Mouse (Mus musculus) cerebellum, adult 2 months (tissue): Measurements from ENCODE around the gene Has3. TPM values are rescaled to one million over a fixed set of nuclear protein-coding genes. Genes with fewer than 3 reads are reported as not detected.

Experiments used
- DNase-seq, 2 experiments: peaks; one replicate each; pipeline ENCODE4 v3.0.0; 2021
- H3K27ac ChIP-seq: fragments of 200-500 bp; 2 replicates; pipeline ENCODE4 v1.5.1; 2012; ENCODE audit warnings: low read length, control low read depth, inconsistent platforms; ENCODE audit not compliant: insufficient read depth
- H3K27me3 ChIP-seq: fragments of 200-500 bp; 2 replicates; pipeline ENCODE4 v1.6.1; 2012; ENCODE audit warnings: inconsistent platforms, mild to moderate bottlenecking, low read length, moderate library complexity; ENCODE audit not compliant: control insufficient read depth, insufficient read depth
- H3K4me1 ChIP-seq: fragments of 200-500 bp; 2 replicates; pipeline ENCODE4 v1.6.1; 2011; ENCODE audit warnings: low read length; ENCODE audit not compliant: control insufficient read depth, insufficient read depth
- H3K4me3 ChIP-seq: fragments of 200-500 bp; replicated peaks from 2 replicates; pipeline ENCODE3; 2011; ENCODE audit warnings: mild to moderate bottlenecking, low read depth, low read length, control low read depth; ENCODE audit not compliant: insufficient read depth
- CTCF ChIP-seq: fragments of 200-500 bp; IDR thresholded peaks from 2 replicates; pipeline ENCODE4 v1.5.1; 2011; ENCODE audit warnings: low read depth, mild to moderate bottlenecking, control low read depth, low read length, moderate library complexity, borderline replicate concordance; ENCODE audit not compliant: insufficient read depth
- POLR2A ChIP-seq: fragments of 200-500 bp; IDR thresholded peaks from 2 replicates; pipeline ENCODE4 v1.6.1; 2011; ENCODE audit warnings: low read length, control low read depth, borderline replicate concordance; ENCODE audit not compliant: insufficient read depth
- WGBS: fragments of 180-500 bp; shearing (Covaris S2); methylation state at CpG from one replicate; pipeline ENCODE4 v1.1.7; 2018; 5-methylcytosine and 5-hydroxymethylcytosine counted together
- polyA plus RNA-seq: library from polyadenylated mRNA; depleted of rRNA; stranded (reverse); fragments of >200 nt; gene quantifications from 2 replicates; pipeline ENCODE4 v1.2.3, GENCODE M21; 2012

Gene Has3
- polyA plus RNA-seq, 1 experiment = 1.7 TPM

- Histone ChIP-seq H3K4me1 (peaks cover 5% of the 10 kb centered on the region; the same call in 1 of the 2 replicates), H3K4me3 (peak overlapping the region; percentile 87), H3K27ac (peak overlapping the region; percentile 77; the same call in 1 of the 2 replicates), H3K27me3 (no peaks in the 10 kb centered on the region)
- WGBS = under 1% methylated on average over 54 of the region's 57 CpGs
- DNase-seq = no peak
- TF ChIP-seq CTCF = no peak
- TF ChIP-seq POLR2A = no peak
Measured at GRCm38 (mm10) chr8:106892806-106893451, 22.9 kb downstream of the Has3 start.

GRCm38 (mm10) chr8:106893481-106894156, 23.6 kb downstream of the Has3 start, which contains the start of gene Utp4:
Gene Utp4 (plus strand): TSS chr8:106893636.
- peak; percentile 88 for DNase-seq
- peak within 1 kb of the TSS; percentile 77; the same call in 1 of the 2 replicates for H3K27ac ChIP-seq
- WGBS = 1% methylated on average over 63 of the region's 63 CpGs
- TF ChIP-seq CTCF (no peak), POLR2A (peak; percentile 71)
- H3K27me3 ChIP-seq = no peaks in the 10 kb centered on the region
- H3K4me1 ChIP-seq = peaks cover 5% of the 10 kb centered on the region; the same call in 1 of the 2 replicates
- peak within 1 kb of the TSS; percentile 87 for H3K4me3 ChIP-seq

- no peak overlapping the region for H3K27ac ChIP-seq
- peaks cover under 1% of the 10 kb centered on the region; the same call in 1 of the 2 replicates for H3K4me1 ChIP-seq
- H3K4me3 ChIP-seq = no peak overlapping the region
- TF ChIP-seq POLR2A (no peak), CTCF (no peak)
- 78% methylated on average over 5 of the region's 5 CpGs for WGBS
- H3K27me3 ChIP-seq = no peaks in the 10 kb centered on the region
- no peak for DNase-seq
Measured at GRCm38 (mm10) chr8:106899473-106899872, 29.4 kb downstream of the Has3 start.

GRCm38 (mm10) chr8:106905727-106906480, 35.9 kb downstream of the Has3 start:
- no peaks in the 10 kb centered on the region for H3K4me1 ChIP-seq
- no peak overlapping the region for H3K27ac ChIP-seq
- 58% methylated on average over 17 of the region's 17 CpGs for WGBS
- peak in 1 of 2 experiments; percentile 41 for DNase-seq
- no peaks in the 10 kb centered on the region for H3K27me3 ChIP-seq
- TF ChIP-seq POLR2A (no peak), CTCF (peak; percentile 42)
- H3K4me3 ChIP-seq = no peak overlapping the region

DNA sequence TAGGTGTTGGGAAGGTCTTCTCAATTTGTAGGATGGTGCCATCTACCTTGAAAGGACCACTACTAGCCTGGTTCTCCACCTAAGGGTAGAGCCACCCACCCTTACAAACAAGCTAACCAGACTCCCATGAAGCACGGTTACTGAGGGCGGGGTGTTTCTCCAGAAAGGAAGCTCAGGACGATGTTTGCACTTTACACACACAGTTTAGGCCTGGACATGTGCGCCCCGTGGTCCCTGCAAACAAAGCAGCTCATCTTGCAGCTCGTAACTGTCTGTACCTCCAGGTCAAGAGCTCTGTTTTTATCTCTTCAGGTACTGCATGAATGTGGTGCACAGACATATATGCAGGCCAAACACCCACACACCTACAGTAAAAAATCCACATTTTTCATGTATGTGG, 36.6 kb downstream of the Has3 start:
- no peak overlapping the region for H3K27ac ChIP-seq

GRCm38 (mm10) chr8:106907450-106907849, 37.4 kb downstream of the Has3 start:
- DNase-seq = no peak
- 92% methylated on average over 6 of the region's 6 CpGs for WGBS
- Histone ChIP-seq H3K27me3 (no peaks in the 10 kb centered on the region), H3K4me3 (no peak overlapping the region), H3K27ac (no peak overlapping the region), H3K4me1 (no peaks in the 10 kb centered on the region)
- no peak for TF ChIP-seq POLR2A

More for the DNA sequence above, 36.6 kb downstream of the Has3 start:
- no peaks in the 10 kb centered on the region for H3K4me1 ChIP-seq
- WGBS = 94% methylated on average over 6 of the region's 6 CpGs
- DNase-seq = no peak
- H3K27me3 ChIP-seq = no peaks in the 10 kb centered on the region
- H3K4me3 ChIP-seq = no peak overlapping the region
- TF ChIP-seq CTCF (no peak), POLR2A (no peak)

DNA sequence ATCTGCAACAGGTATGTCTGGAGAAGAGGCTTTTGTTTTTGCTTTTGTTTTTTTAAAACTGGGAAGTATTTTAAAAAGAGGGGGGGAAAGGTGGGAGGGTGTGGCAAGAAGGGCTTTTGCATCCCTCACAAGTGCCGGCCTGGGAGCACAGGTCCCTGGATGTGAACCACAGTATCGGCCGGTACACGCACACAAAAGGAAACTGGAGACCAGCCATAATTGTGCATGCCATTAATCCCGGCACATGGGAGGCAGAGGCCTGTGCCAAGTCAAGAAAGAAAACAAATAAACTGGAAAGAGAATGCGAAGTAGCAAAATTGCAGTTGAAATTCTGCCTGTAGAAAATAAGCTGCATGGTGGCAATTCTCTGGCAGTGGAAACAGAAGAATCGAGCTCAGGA, 38.2 kb downstream of the Has3 start:
- no peaks in the 10 kb centered on the region for H3K27me3 ChIP-seq
- DNase-seq = no peak
- H3K27ac ChIP-seq = no peak overlapping the region
- H3K4me3 ChIP-seq = no peak overlapping the region
- WGBS = 61% methylated on average over 7 of the region's 7 CpGs
- TF ChIP-seq POLR2A (no peak), CTCF (no peak)
- H3K4me1 ChIP-seq = no peaks in the 10 kb centered on the region
